Mouse (Mus musculus): ENCODE data around the gene Smlr1. TPM values are rescaled to one million over a fixed set of nuclear protein-coding genes. Genes with fewer than 3 reads are reported as not detected.

Smlr1 gene
- not detected for total RNA-seq (2021)
- long read RNA-seq, experiment 1 = 0 reads
- long read RNA-seq, experiment 2 = 0 reads

DNA sequence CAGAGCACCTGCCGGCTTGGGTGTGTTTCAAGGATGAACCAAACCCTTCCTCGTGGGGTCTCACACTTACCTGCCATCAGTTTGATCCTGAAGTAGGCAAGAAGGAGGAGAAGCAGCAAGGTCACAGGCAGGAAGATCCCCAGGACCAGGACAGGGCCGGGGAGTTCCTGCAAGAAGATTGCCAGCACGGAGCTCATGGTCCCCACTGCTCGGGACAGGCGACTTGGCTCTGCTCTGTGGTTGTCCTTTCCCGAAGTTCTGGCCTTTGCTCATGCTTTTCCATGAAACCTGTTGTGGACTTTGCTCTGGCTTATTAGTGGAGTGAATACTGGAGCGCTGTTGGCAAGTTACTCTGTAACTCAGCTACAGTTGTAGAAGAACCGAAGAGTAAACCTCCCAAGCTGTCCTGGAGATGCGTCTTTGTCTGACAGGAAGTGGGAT, at the start of gene Smlr1:
TSS of gene Smlr1 (minus strand) at position 377 of the 441 bp plus-strand sequence.
- DNase-seq = no peak

DNA sequence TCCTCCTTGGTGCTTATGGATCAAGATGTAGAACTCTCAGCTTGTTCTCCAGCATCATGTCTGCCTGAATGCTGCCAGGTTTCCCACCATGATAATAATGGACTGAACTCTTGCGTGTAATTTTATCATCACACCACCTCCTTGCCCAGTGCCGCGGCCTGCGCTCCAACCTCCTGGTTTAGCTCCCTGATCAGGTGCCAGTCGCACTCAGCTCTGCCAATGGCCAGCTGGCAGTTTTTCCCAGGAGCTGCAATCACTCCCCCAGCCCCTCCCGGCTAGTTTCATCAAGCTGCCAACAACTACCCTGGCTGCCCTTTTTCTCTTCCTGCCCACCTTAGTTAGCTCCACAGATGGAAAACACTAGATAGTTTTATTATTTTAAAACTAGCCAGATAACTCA, 48.8 kb upstream of the Smlr1 start:
- peak in 1 of 2 experiments; percentile 6 for DNase-seq

GRCm38 (mm10) chr10:25580066-25580465, 44.0 kb upstream of the Smlr1 start:
- DNase-seq = no peak

- no peak for DNase-seq
Measured at GRCm38 (mm10) chr10:25571319-25572240, 35.5 kb upstream of the Smlr1 start.

GRCm38 (mm10) chr10:25552936-25553335, 16.9 kb upstream of the Smlr1 start:
- no peak for DNase-seq

GRCm38 (mm10) chr10:25541097-25541496, 5.0 kb upstream of the Smlr1 start:
- DNase-seq = no peak

- DNase-seq = no peak
Measured at GRCm38 (mm10) chr10:25539771-25540168, 3.7 kb upstream of the Smlr1 start.

DNA sequence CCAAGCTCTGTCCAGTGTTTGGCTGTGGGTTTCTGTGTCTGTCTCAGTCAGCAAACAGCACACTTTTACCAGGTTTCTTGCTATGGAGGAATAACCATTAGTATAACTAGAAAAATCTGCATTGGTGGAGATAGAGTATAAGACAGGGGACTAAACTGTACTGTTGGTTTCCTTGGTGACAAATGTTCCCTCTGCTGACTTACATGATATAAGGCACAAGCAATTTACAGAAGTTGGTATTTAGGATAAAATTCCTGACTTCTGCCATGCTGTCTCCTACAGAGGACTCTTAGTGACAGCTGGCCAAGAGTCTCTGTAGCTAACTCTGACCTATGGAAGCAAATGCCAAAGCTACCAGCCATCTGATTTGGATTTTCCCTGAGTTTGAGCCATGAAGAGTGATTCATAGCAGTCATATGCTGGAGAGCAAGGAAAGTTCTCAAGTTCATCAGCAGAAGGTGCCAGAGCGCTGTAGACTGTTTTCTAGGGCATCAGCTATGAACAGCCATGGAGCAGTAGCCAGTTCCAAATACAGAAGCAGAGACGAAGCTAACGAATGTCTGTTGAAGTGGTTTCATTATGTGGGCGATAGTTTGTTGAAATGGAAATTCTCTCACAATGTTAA, 3.2 kb upstream of the Smlr1 start:
- DNase-seq = peak in 1 of 2 experiments; percentile 24

DNA sequence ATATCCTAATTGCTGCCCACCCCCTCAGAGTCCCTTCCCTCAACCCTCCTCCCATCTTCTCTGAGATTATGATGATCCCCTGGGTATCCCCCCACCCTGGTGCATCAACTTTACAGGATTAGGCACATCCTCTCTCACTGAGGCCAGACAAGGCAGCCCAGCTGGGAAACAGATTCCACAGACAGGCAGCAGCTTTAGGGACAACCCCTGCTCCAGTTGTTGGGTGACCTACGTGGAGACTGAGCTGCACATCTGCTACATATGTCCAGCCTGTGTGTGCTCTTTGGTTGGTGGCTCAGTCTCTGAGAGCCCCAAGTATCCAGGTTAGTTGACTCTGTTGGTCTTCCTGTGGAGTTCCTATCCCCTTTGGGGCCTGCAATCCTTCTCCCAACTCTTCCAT, 2.7 kb upstream of the Smlr1 start:
- DNase-seq = no peak

DNA sequence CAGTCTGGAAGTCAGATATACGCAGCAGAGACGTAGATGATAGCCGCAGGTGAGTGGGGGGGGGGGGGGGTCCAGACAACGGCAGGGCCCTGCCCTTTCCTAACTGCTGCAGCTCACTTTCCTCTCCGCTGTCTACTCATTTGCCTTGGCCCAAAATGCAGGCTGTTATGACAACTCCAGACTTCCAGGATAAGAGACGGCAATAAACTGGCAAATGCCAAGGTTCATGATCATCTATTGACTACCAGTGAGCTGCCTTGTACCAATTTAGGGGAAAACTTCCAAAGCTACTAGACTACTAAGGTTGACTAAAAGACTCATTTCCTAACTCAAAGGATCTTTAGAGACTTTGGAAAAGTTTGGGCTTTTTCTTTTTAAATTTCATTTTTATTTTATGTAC, 554 bp upstream of the Smlr1 start:
- no peak for DNase-seq

DNA sequence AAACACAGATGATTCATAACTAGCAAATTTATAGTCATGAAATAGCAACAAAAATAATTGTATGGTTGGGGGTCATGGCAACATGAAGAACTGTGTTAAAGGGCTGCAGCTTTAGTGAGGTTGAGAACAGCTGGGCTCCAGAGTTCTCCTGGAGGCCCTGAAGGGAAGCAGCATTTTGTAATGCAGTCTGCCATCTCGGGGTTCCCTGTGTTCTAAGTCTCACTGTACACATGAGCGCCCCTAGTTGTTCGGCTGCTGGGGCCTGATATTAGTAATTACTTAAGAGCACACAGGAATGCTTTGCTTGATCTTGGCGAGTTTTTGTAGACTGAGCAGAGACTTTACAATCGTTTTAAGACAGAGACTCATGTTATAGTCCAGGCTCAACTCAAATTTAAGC, 1.6 kb downstream of the Smlr1 start:
- no peak for DNase-seq

DNA sequence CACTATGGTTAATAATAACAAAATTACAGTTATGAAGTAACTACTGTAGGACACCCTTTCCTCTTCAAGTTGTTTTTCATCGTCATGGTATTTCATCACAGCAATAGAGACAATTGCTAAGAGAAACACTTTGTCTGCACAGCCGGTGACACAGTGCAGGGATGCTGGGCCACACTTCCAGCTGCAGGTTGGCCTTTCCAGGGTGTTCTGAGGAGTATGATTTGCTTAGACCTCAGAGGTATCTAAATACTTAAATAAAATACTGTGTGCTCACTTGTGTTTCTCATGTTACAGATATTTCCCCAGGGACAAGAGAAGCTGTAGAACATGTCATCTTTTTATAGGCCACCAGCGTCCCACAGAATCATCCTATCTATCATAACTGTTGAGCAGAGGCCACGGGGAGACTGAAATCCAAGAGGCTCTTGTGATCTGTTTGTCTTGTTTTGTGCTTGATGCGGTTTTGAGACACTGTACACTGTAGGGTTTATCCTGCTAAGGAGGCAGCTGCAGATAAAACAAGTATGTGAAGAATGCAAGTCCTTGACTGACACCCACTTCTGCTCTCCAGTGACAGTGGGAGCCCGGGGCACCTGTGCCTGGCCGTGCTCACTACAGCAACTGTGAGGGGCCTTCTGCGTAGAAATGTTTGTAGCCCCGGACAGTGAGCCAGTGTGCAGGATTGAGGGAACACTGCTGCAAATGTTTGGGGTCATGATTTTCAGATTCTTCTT, 2.4 kb downstream of the Smlr1 start:
- no peak for DNase-seq

DNA sequence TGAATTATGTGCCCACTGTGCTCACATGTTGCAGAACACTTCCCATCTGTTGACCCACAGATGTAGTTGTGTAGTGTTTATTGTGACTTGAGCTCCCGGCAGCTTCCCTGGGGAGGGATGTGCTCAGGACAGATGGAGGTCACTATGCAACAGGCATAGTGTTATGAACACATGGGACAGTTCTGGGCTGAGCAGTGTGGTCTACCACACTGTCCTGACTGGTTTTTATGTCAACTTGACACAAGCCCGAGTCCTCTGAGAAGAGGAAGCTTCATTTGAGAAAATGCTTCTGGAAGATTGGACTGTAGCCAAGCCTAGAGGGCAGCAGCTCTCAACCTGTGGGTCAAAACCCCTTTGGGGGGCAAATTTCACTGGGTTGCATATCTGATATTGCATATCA, 3.0 kb downstream of the Smlr1 start:
- no peak for DNase-seq

DNA sequence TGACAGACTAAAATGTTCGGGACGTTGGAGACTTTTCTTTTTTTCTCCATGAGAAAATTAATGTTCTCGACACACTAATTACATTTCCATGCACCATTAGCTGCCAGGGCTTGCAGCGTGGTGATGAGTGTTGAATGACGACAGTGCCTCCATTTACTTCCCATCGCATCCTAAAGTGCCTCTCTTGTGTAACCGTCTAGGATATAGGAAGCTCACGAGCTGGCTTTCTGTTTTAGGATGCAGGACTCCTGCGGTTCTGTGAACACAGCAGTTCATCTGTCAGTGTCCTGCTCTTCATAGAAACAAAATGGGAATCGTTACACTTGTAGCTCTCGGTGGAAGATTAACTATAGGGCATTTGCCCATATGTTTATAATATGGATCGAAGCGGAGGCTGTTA, 4.7 kb downstream of the Smlr1 start:
- no peak for DNase-seq

- no peak for DNase-seq
Measured at GRCm38 (mm10) chr10:25527126-25527525, 8.9 kb downstream of the Smlr1 start.

DNA sequence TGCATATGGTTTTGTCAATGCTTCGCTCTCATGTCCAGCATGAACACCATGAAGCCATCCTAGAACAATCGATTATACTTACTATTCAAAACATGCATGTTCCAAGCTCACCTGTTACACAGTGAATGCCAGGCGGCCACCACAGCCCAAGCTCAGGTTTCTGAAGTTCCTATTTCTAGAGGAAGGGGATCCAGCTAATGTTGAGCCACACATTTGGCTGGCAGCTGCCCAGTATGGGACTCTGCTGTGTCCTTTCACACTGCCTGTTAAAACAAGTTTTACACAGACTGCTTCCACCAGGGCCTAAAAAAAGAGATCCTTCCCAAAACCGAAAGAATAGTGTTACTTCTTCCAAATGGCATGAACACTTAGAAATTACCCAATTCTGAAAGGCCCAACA, 9.4 kb downstream of the Smlr1 start:
- DNase-seq = no peak

DNA sequence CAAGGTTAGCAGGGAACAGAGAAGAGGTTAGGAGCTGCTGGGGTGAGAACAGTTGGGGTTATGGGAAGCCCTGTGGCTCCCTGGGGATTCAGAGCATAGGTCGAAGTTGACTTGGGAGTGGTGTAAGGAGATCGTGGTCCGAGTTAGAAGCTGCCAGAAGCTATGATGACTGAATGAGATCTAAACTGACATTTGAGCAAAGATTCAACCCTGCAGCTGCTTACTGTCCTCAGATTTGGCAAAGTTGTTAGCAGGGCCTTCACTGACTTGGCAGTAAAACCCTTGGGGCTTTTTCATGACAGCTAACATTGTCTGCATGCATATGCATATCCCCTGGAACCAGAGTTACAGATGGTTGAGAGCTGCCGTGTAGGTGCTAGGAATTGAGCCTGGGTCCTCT, 9.9 kb downstream of the Smlr1 start:
- no peak for DNase-seq

DNA sequence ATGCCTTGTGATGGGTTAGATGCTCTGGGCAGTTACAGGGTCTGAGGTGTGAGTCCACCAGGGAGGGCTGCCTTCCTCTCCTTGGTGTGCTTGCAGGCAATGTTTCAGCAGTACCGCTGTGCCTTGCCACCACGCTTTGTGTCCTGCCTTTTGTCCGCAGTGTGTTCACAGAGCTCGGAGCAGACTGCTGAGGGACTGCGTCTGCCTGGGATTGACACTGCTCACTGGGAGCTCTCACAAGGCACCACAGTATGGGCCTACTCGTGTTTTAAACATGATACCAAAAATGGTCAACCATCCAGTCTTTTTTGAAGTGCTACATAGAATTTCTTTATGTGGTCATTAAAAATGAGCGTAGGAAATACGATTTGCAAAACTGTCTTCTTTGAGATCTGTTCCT, 12.3 kb downstream of the Smlr1 start:
- DNase-seq = no peak

DNA sequence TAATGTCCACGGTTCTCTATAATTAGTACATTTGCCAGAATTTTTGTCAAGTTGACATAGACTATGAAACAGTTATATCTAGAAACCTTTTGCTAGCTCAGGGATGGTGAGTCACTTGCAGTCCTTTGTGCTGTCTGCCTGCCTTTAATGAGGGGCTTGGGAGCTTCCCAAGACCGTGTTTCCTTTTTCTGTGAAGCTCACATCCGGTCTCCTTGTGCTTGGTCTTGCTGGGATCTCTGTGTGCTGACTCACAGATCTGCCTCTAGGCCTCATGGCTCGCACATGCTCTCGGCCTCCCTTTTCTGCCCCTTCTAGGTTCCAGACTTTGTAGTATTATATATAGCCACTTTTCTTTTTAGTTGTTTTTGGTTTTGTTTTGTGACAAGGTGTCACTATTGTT, 15.6 kb downstream of the Smlr1 start:
- DNase-seq = peak in 1 of 2 experiments; percentile 12

DNA sequence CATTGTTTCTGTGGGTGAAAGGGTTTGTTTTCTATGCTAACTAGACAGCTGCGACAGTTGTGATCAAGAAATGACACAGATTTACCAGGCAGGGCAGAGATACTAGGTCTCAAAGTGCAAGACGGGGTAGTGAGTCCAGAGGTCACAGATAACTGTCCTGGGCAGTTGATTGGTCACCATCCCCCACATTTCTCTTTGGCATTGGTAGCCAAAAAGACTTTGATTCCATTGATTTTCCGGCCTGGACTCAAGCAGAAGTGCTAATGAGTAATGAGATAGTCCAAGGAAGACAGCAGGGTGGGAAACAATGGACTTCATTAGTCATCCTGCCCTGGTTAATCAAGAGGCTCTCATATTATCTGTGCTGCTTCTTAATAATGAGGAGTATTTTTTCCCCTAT, 16.1 kb downstream of the Smlr1 start:
- no peak for DNase-seq

DNA sequence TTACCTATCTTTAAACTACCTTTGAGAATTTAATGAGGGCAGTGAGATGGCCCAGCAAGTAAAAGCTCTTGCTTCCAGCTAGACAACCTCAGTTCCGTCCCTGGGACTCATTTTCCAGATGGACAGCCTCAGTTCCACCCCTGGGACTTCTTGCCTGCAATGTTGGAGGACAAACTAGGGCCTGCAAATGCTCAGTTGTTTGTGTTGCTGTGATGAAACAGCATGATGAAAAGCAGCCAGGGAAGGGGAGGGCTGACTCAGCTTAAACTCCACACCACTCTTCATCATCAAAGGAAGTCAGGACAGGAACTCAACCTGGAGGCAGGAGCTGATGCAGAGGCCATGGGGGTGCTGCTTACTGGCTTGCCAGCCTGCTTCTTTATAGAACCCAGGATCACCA, 22.2 kb downstream of the Smlr1 start:
- no peak for DNase-seq

DNA sequence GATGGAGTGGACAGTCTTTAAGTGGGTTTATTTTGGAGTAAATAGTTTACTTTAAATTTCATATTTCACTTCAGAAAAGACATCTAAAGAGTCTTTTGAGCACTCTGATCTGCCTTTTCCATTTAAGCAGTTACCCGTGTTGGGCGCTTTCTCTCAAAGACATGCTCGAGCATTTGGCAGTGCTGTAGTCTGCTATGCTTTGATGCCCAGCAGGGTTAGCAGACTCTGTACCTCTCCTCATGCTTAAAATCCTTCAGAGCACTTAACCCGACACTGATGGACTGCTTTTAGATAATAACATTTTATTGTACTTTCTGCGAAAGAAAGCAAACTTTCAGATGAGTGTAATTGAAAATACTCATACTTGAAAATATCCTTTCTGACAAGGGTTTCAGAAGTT, 32.8 kb downstream of the Smlr1 start:
- DNase-seq = no peak
